9 mouse cellular contexts compared by ENCODE assay signal in the genomic region with DNA sequence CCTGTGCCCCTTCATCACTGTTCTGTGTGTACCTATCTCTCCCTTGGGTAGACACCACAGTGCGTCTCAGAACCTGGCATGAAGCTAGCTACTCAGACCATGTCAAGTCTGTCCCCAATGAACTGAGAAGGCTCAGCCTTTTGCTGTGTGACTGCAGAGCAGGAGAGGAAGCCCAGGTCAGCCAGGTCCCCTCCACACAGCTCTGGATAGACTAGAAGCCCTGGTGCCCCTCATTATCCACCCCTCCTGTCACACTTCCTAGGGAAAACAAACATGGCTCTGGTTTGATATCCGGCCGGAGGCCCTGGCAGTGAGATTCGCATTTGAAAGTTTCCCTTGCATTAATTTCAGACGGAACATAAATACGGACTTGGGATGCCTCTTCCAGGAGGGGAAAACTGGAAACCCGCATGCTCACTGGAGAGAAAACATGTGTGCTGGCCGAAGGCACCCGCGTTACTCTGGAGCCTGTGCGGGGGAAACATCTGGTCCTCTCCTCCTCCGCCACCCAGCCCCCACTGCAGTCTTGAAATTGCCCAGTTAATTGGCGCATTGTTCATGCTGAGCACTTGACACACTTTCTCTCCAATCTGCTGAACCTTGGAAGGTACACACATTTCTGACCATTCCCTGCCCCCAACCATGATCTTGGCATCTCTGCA.
DNase-seq lines count a peak whose midpoint lies in the region; ATAC-seq and TF ChIP-seq lines count a peak whose summit lies in the region.
"Had no signal": no experiment of that assay in that cellular context is flagged by ENCODE, and none has a peak within 500 bp of the region (broad histone marks: within the 10 kb centered on the region; RNA-seq: fewer than 3 reads in every experiment).

No protein-coding gene starts in this region.

- no peak overlapping the region for H3K9ac ChIP-seq in hindbrain, postnatal 0 days (replicated peaks; ENCODE audit: low read length)
- H3K9ac ChIP-seq: liver, postnatal 0 days had no signal

- no peaks in the 10 kb centered on the region for H3K9me3 ChIP-seq in hindbrain, embryonic 10.5 days
- H3K9me3 ChIP-seq in hindbrain, postnatal 0 days (ENCODE audit: low read length) = no peaks in the 10 kb centered on the region

- TF ChIP-seq POLR2A in thymus, adult 2 months (IDR thresholded peaks at IDR 0.05; ENCODE audit: control insufficient read depth, extremely low read depth, insufficient read depth, low read length, poor library complexity) = no peak

- no peaks in the 10 kb centered on the region for H3K27me3 ChIP-seq in hindbrain, embryonic 10.5 days (ENCODE audit: insufficient read depth, poor library complexity, severe bottlenecking)
- H3K27me3 ChIP-seq in hindbrain, postnatal 0 days (ENCODE audit: insufficient read depth, low read length) = no peaks in the 10 kb centered on the region
- no peaks in the 10 kb centered on the region for H3K27me3 ChIP-seq in thymus, adult 2 months (ENCODE audit: control insufficient read depth, insufficient read depth, low read length)

- H3K4me3 ChIP-seq in hindbrain, embryonic 10.5 days = no peak overlapping the region
- no peak overlapping the region for H3K4me3 ChIP-seq in hindbrain, postnatal 0 days (ENCODE audit: low read length)
- no peak overlapping the region for H3K4me3 ChIP-seq in thymus, adult 2 months (ENCODE audit: control insufficient read depth, insufficient read depth, low read length)

- no peaks in the 10 kb centered on the region for H3K36me3 ChIP-seq in hindbrain, embryonic 10.5 days
- no peaks in the 10 kb centered on the region for H3K36me3 ChIP-seq in hindbrain, postnatal 0 days (ENCODE audit: insufficient read depth, low read length)
- no peaks in the 10 kb centered on the region for H3K36me3 ChIP-seq in thymus, adult 2 months (ENCODE audit: control insufficient read depth, insufficient read depth, low read length)

- no peak overlapping the region for H3K4me2 ChIP-seq in hindbrain, postnatal 0 days (ENCODE audit: low read depth, low read length)

- TF ChIP-seq CTCF in hindbrain, postnatal 0 days (IDR thresholded peaks at IDR 0.05; ENCODE audit: low read depth) = no peak
- no peak for TF ChIP-seq CTCF in thymus, adult 2 months (IDR thresholded peaks at IDR 0.05; ENCODE audit: borderline replicate concordance, control insufficient read depth, extremely low read depth, insufficient read depth, low read length, poor library complexity)

- WGBS in hindbrain, embryonic 10.5 days = 71% methylated on average over 13 of the region's 13 CpGs
- 65% methylated on average over 13 of the region's 13 CpGs for WGBS in hindbrain, postnatal 0 days
- WGBS in thymus, adult 2 months = 69% methylated on average over 13 of the region's 13 CpGs

- H3K27ac ChIP-seq in hindbrain, embryonic 10.5 days = peak overlapping the region; percentile 31; the same call in 1 of the 2 replicates
- H3K27ac ChIP-seq in hindbrain, postnatal 0 days = no peak overlapping the region
- H3K27ac ChIP-seq in thymus, adult 2 months (ENCODE audit: control insufficient read depth, insufficient read depth, low read length) = no peak overlapping the region

- no peak for ATAC-seq in hindbrain, postnatal 0 days
- ATAC-seq in megakaryocyte, adult 5-6 weeks (ENCODE audit: poor library complexity, severe bottlenecking) = no peak
- ATAC-seq: liver, postnatal 0 days had no signal

- H3K4me1 ChIP-seq in hindbrain, embryonic 10.5 days (replicated peaks) = peaks cover 33% of the 10 kb centered on the region
- H3K4me1 ChIP-seq in hindbrain, postnatal 0 days (ENCODE audit: insufficient read depth, low read length) = no peaks in the 10 kb centered on the region
- H3K4me1 ChIP-seq in thymus, adult 2 months (replicated peaks; ENCODE audit: control insufficient read depth, insufficient read depth, low read length) = peaks cover 9% of the 10 kb centered on the region; the same call in 1 of the 2 replicates

- peak; percentile 9 for DNase-seq in cerebellum, adult 11-12 months
- DNase-seq in cerebellum, postnatal 4 days (ENCODE audit: low spot score in 2 of 2) = no peak
- DNase-seq in hindbrain, embryonic 10.5 days (ENCODE audit: low spot score) = peak; percentile 31
- no peak for DNase-seq in hindbrain, postnatal 0 days (ENCODE audit: low spot score)
- peak; percentile 4 for DNase-seq in ZHBTc4 (ENCODE audit: low read depth, low spot score)
- DNase-seq in hindlimb bud, embryonic 11.5 days (ENCODE audit: extremely low spot score, low read depth, low spot score) = peak; percentile 41
- DNase-seq in thymus, adult 2 months = no peak
- DNase-seq: liver, postnatal 0 days had no signal

Comparison
In these comparisons a context has a peak if more than half of its experiments do, and no peak if none do; other contexts are left out.
1. DNase-seq: peak in cerebellum, adult 11-12 months (single experiment), hindbrain, embryonic 10.5 days (single experiment), ZHBTc4 (single experiment) and hindlimb bud, embryonic 11.5 days (single experiment); none in cerebellum, postnatal 4 days (0 of 2), hindbrain, postnatal 0 days (single experiment) and thymus, adult 2 months (single experiment).